In genomic region chr3:51277201-51278150, GRCm38 (mm10) we compare ENCODE assay signal across 8 mouse cellular contexts. TPM values are rescaled to one million over a fixed set of nuclear protein-coding genes. Genes with fewer than 3 reads are reported as not detected.
DNase-seq lines count a peak whose midpoint lies in the region; ATAC-seq and TF ChIP-seq lines count a peak whose summit lies in the region.

No protein-coding gene starts in this region.

- peak overlapping the region; percentile 72 for H3K4me2 ChIP-seq in lung, embryonic 16.5 days (ENCODE audit: low read depth, low read length)

- H3K27me3 ChIP-seq in hindbrain, embryonic 10.5 days (ENCODE audit: insufficient read depth, poor library complexity, severe bottlenecking), result no peaks in the 10 kb centered on the region
- no peaks in the 10 kb centered on the region for H3K27me3 ChIP-seq in lung, embryonic 16.5 days (ENCODE audit: control insufficient read depth, insufficient read depth, low read depth, low read length)
- no peaks in the 10 kb centered on the region for H3K27me3 ChIP-seq in thymus, adult 2 months (ENCODE audit: control insufficient read depth, insufficient read depth, low read length)

- peak; percentile 38; the same call in 1 of the 2 replicates for TF ChIP-seq CTCF in thymus, adult 2 months (IDR thresholded peaks at IDR 0.05; ENCODE audit: borderline replicate concordance, control insufficient read depth, extremely low read depth, insufficient read depth, low read length, poor library complexity)

- peak overlapping the region; percentile 91 for H3K4me3 ChIP-seq in hindbrain, embryonic 10.5 days
- peak overlapping the region; percentile 99 for H3K4me3 ChIP-seq in lung, embryonic 16.5 days (ENCODE audit: low read length)
- peak overlapping the region; percentile 86 for H3K4me3 ChIP-seq in thymus, adult 2 months (ENCODE audit: control insufficient read depth, insufficient read depth, low read length)

- peaks cover 4% of the 10 kb centered on the region; the same call in 1 of the 2 replicates for H3K36me3 ChIP-seq in hindbrain, embryonic 10.5 days
- H3K36me3 ChIP-seq in lung, embryonic 16.5 days (ENCODE audit: control insufficient read depth, insufficient read depth, low read length), result no peaks in the 10 kb centered on the region
- H3K36me3 ChIP-seq in thymus, adult 2 months (ENCODE audit: control insufficient read depth, insufficient read depth, low read length), result no peaks in the 10 kb centered on the region

- H3K4me1 ChIP-seq in hindbrain, embryonic 10.5 days (replicated peaks), result peaks cover 19% of the 10 kb centered on the region
- H3K4me1 ChIP-seq in lung, embryonic 16.5 days (replicated peaks; ENCODE audit: control insufficient read depth, insufficient read depth, low read length), result peaks cover 11% of the 10 kb centered on the region
- H3K4me1 ChIP-seq in thymus, adult 2 months (replicated peaks; ENCODE audit: control insufficient read depth, insufficient read depth, low read length), result peaks cover 4% of the 10 kb centered on the region

- DNase-seq in MN1 (ENCODE audit: low spot score), result peak; percentile 94
- peak; percentile 83 for DNase-seq in cerebellum, adult 9-10 months
- DNase-seq in hindbrain, embryonic 10.5 days (ENCODE audit: low spot score), result peak; percentile 86
- DNase-seq in layer of hippocampus, adult 9-11 months, result peak; percentile 91
- peak; percentile 80 for DNase-seq in ovary, adult 18-20 months (ENCODE audit: low spot score)
- DNase-seq in thymus, adult 2 months, result peak; percentile 86

- H3K9ac ChIP-seq in lung, embryonic 16.5 days (ENCODE audit: low read length), result peak overlapping the region; percentile 91

- WGBS in hindbrain, embryonic 10.5 days, result under 1% methylated on average over 75 of the region's 75 CpGs
- WGBS in lung, embryonic 16.5 days, result under 1% methylated on average over 75 of the region's 75 CpGs
- WGBS in thymus, adult 2 months, result 2% methylated on average over 75 of the region's 75 CpGs

- TF ChIP-seq POLR2A in thymus, adult 2 months (IDR thresholded peaks at IDR 0.05; ENCODE audit: control insufficient read depth, extremely low read depth, insufficient read depth, low read length, poor library complexity), result peak; percentile 93

- H3K27ac ChIP-seq in hindbrain, embryonic 10.5 days, result peak overlapping the region; percentile 97
- peak overlapping the region; percentile 100 for H3K27ac ChIP-seq in lung, embryonic 16.5 days (ENCODE audit: low read length)
- H3K27ac ChIP-seq in thymus, adult 2 months (ENCODE audit: control insufficient read depth, insufficient read depth, low read length), result peak overlapping the region; percentile 94

- H3K9me3 ChIP-seq in hindbrain, embryonic 10.5 days, result no peaks in the 10 kb centered on the region
- H3K9me3 ChIP-seq in lung, embryonic 16.5 days (ENCODE audit: control insufficient read depth, low read length), result no peaks in the 10 kb centered on the region

- peak; percentile 78 for ATAC-seq in frontal cortex, adult (ENCODE audit: low TSS enrichment)
- peak; percentile 67 for ATAC-seq in lung, embryonic 16.5 days (ENCODE audit: low read depth)

RNA-seq across cellular contexts. Expression of gene Noct, which starts 53.2 kb away (rescaled TPM):
- 11.5 and 12.5 TPM in 2 replicates for polyA plus RNA-seq in hindbrain, embryonic 10.5 days (2016; fragmentation: Nextera tagmentation; extraction: Ambion mirVana)
- polyA plus RNA-seq in lung, embryonic 16.5 days (2015; fragmentation: Nextera tagmentation; extraction: Ambion mirVana), result 5.3 and 5.6 TPM in 2 replicates
- 30.8 and 35.8 TPM in 2 replicates for polyA plus RNA-seq in thymus, adult 2 months (2012; rRNA removed)

Comparison
In these comparisons a context has a peak if more than half of its experiments do, and no peak if none do; other contexts are left out.
1. Peak in every context shown above with its lines: DNase-seq, ATAC-seq, H3K4me3 ChIP-seq and H3K27ac ChIP-seq.